Mouse (Mus musculus) heart, postnatal 0 days (tissue): Measurements from ENCODE around the gene Dld.

Experiments used
- CTCF ChIP-seq: IDR thresholded peaks from 2 replicates; pipeline ENCODE4 v1.5.1; 2016; ENCODE audit warnings: antibody characterized with exemption, control low read depth, low read depth
- EP300 ChIP-seq: IDR thresholded peaks from 2 replicates; pipeline ENCODE4 v1.6.1; 2016; ENCODE audit warnings: antibody characterized with exemption, low read depth

GRCm38 (mm10) chr12:31327139-31327538 lies 24.1 kb downstream of the Dld start:
- TF ChIP-seq CTCF (no peak), EP300 (no peak)
